Mouse (Mus musculus): ENCODE results near the gene Zfp60. TPM values are rescaled to one million over a fixed set of nuclear protein-coding genes. Genes with fewer than 3 reads are reported as not detected.

Zfp60 gene
- polyA plus RNA-seq, 1 experiment: 0.38 TPM

- no peaks in the 10 kb centered on the region for H3K27me3 ChIP-seq (ENCODE audit: control insufficient read depth, insufficient read depth, low read length)
- 50% methylated on average over 2 of the region's 2 CpGs for WGBS
- H3K4me3 ChIP-seq (ENCODE audit: low read depth, low read length): no peak overlapping the region
- no peak overlapping the region for H3K27ac ChIP-seq (ENCODE audit: insufficient read depth, low read depth, low read length)
- H3K36me3 ChIP-seq (ENCODE audit: control insufficient read depth, insufficient read depth, low read length): no peaks in the 10 kb centered on the region
- H3K4me1 ChIP-seq (ENCODE audit: control insufficient read depth, insufficient read depth, insufficient read length, low read length): no peaks in the 10 kb centered on the region
- no peak for TF ChIP-seq POLR2A (IDR thresholded peaks at IDR 0.05; ENCODE audit: low read depth, low read length)
- TF ChIP-seq CTCF (IDR thresholded peaks at IDR 0.05; ENCODE audit: extremely low read depth, insufficient read length, insufficient replicate concordance, low read depth, low read length): no peak
Measured at GRCm38 (mm10) chr7:27727471-27727870, 3.7 kb upstream of the Zfp60 start.

- Histone ChIP-seq H3K36me3 (ENCODE audit: control insufficient read depth, insufficient read depth, low read length) (no peaks in the 10 kb centered on the region; the same call in 1 of the 2 replicates), H3K4me3 (ENCODE audit: low read depth, low read length) (peak overlapping the region; percentile 93), H3K27ac (ENCODE audit: insufficient read depth, low read depth, low read length) (peak overlapping the region; percentile 93), H3K27me3 (ENCODE audit: control insufficient read depth, insufficient read depth, low read length) (no peaks in the 10 kb centered on the region), H3K4me1 (ENCODE audit: control insufficient read depth, insufficient read depth, insufficient read length, low read length) (no peaks in the 10 kb centered on the region)
- TF ChIP-seq POLR2A (IDR thresholded peaks at IDR 0.05; ENCODE audit: low read depth, low read length): no peak
- no peak for TF ChIP-seq CTCF (IDR thresholded peaks at IDR 0.05; ENCODE audit: extremely low read depth, insufficient read length, insufficient replicate concordance, low read depth, low read length)
- 7% methylated on average over 12 of the region's 12 CpGs for WGBS
Measured at GRCm38 (mm10) chr7:27731946-27732345, 757 bp downstream of the Zfp60 start.

- Histone ChIP-seq H3K4me1 (ENCODE audit: control insufficient read depth, insufficient read depth, insufficient read length, low read length) (no peaks in the 10 kb centered on the region), H3K27me3 (ENCODE audit: control insufficient read depth, insufficient read depth, low read length) (no peaks in the 10 kb centered on the region), H3K4me3 (ENCODE audit: low read depth, low read length) (no peak overlapping the region), H3K27ac (ENCODE audit: insufficient read depth, low read depth, low read length) (no peak overlapping the region), H3K36me3 (ENCODE audit: control insufficient read depth, insufficient read depth, low read length) (no peaks in the 10 kb centered on the region; the same call in 1 of the 2 replicates)
- TF ChIP-seq POLR2A (IDR thresholded peaks at IDR 0.05; ENCODE audit: low read depth, low read length) (no peak), CTCF (IDR thresholded peaks at IDR 0.05; ENCODE audit: extremely low read depth, insufficient read length, insufficient replicate concordance, low read depth, low read length) (no peak)
- 86% methylated on average over 6 of the region's 6 CpGs for WGBS
Measured at GRCm38 (mm10) chr7:27732508-27732907, 1.3 kb downstream of the Zfp60 start.

- Histone ChIP-seq H3K36me3 (ENCODE audit: control insufficient read depth, insufficient read depth, low read length) (peaks cover 17% of the 10 kb centered on the region), H3K4me1 (ENCODE audit: control insufficient read depth, insufficient read depth, insufficient read length, low read length) (no peaks in the 10 kb centered on the region), H3K27ac (ENCODE audit: insufficient read depth, low read depth, low read length) (no peak overlapping the region), H3K4me3 (ENCODE audit: low read depth, low read length) (no peak overlapping the region), H3K27me3 (ENCODE audit: control insufficient read depth, insufficient read depth, low read length) (no peaks in the 10 kb centered on the region)
- WGBS: 73% methylated on average over 5 of the region's 5 CpGs
- TF ChIP-seq CTCF (IDR thresholded peaks at IDR 0.05; ENCODE audit: extremely low read depth, insufficient read length, insufficient replicate concordance, low read depth, low read length) (no peak), POLR2A (IDR thresholded peaks at IDR 0.05; ENCODE audit: low read depth, low read length) (no peak)
Measured at GRCm38 (mm10) chr7:27735457-27735856, 4.3 kb downstream of the Zfp60 start.

GRCm38 (mm10) chr7:27756351-27757047, 25.3 kb downstream of the Zfp60 start:
- H3K4me3 ChIP-seq (ENCODE audit: low read depth, low read length): no peak overlapping the region
- H3K27me3 ChIP-seq (ENCODE audit: control insufficient read depth, insufficient read depth, low read length): no peaks in the 10 kb centered on the region
- H3K36me3 ChIP-seq (ENCODE audit: control insufficient read depth, insufficient read depth, low read length): peaks cover 2% of the 10 kb centered on the region; the same call in 1 of the 2 replicates
- H3K27ac ChIP-seq (ENCODE audit: insufficient read depth, low read depth, low read length): no peak overlapping the region
- no peak for TF ChIP-seq CTCF (IDR thresholded peaks at IDR 0.05; ENCODE audit: extremely low read depth, insufficient read length, insufficient replicate concordance, low read depth, low read length)
- no peak for TF ChIP-seq POLR2A (IDR thresholded peaks at IDR 0.05; ENCODE audit: low read depth, low read length)
- WGBS: 38% methylated on average over 5 of the region's 5 CpGs
- no peaks in the 10 kb centered on the region for H3K4me1 ChIP-seq (ENCODE audit: control insufficient read depth, insufficient read depth, insufficient read length, low read length)

GRCm38 (mm10) chr7:27757048-27757375, 25.8 kb downstream of the Zfp60 start:
- Histone ChIP-seq H3K27me3 (ENCODE audit: control insufficient read depth, insufficient read depth, low read length) (no peaks in the 10 kb centered on the region), H3K4me1 (ENCODE audit: control insufficient read depth, insufficient read depth, insufficient read length, low read length) (no peaks in the 10 kb centered on the region), H3K27ac (ENCODE audit: insufficient read depth, low read depth, low read length) (no peak overlapping the region), H3K4me3 (ENCODE audit: low read depth, low read length) (no peak overlapping the region), H3K36me3 (ENCODE audit: control insufficient read depth, insufficient read depth, low read length) (peaks cover 1% of the 10 kb centered on the region; the same call in 1 of the 2 replicates)
- WGBS: 88% methylated on average over 3 of the region's 3 CpGs
- TF ChIP-seq POLR2A (IDR thresholded peaks at IDR 0.05; ENCODE audit: low read depth, low read length): no peak
- TF ChIP-seq CTCF (IDR thresholded peaks at IDR 0.05; ENCODE audit: extremely low read depth, insufficient read length, insufficient replicate concordance, low read depth, low read length): no peak

GRCm38 (mm10) chr7:27765176-27765886, 34.1 kb downstream of the Zfp60 start:
- Histone ChIP-seq H3K27ac (ENCODE audit: insufficient read depth, low read depth, low read length) (no peak overlapping the region), H3K4me3 (ENCODE audit: low read depth, low read length) (no peak overlapping the region), H3K36me3 (ENCODE audit: control insufficient read depth, insufficient read depth, low read length) (no peaks in the 10 kb centered on the region), H3K27me3 (ENCODE audit: control insufficient read depth, insufficient read depth, low read length) (no peaks in the 10 kb centered on the region), H3K4me1 (ENCODE audit: control insufficient read depth, insufficient read depth, insufficient read length, low read length) (0 out of 2 replicates have a peak, but pooled peaks cover 2% of the 10 kb centered on the region)
- 11% methylated on average over 17 of the region's 17 CpGs for WGBS
- TF ChIP-seq CTCF (IDR thresholded peaks at IDR 0.05; ENCODE audit: extremely low read depth, insufficient read length, insufficient replicate concordance, low read depth, low read length) (no peak), POLR2A (IDR thresholded peaks at IDR 0.05; ENCODE audit: low read depth, low read length) (no peak)
